Mouse (Mus musculus) forebrain, embryonic 14.5 days (tissue): ENCODE data around the gene Olfr12. TPM values are rescaled to one million over a fixed set of nuclear protein-coding genes. Genes with fewer than 3 reads are reported as not detected.
A peak's percentile ranks its signal among the peaks of the same experiment; 100 is the strongest.

Experiments used
- ATAC-seq: fragments of 200-750 bp; cut with Nextera tagmentation; 2 replicates; pipeline ENCODE4 v1.8.0; 2017; ENCODE audit warnings: mild to moderate bottlenecking, moderate library complexity
- DNase-seq: peaks from one replicate; pipeline ENCODE4 v3.0.0-alpha.2; 2015; ENCODE audit warnings: low spot score
- H3K27ac ChIP-seq: fragments of 300-500 bp; sonication (generic); 2 replicates; pipeline ENCODE4 v1.5.1; 2014; ENCODE audit warnings: low read depth, mild to moderate bottlenecking, control low read depth, low read length, moderate library complexity
- H3K27me3 ChIP-seq: fragments of 300-500 bp; sonication (generic); replicated peaks from 2 replicates; pipeline ENCODE4 v1.6.1; 2014; ENCODE audit warnings: low read length, control low read depth, mixed read lengths; ENCODE audit not compliant: control insufficient read depth, insufficient read depth
- H3K36me3 ChIP-seq: fragments of 300-500 bp; sonication (generic); 2 replicates; pipeline ENCODE4 v1.6.1; 2014; ENCODE audit warnings: low read length, control low read depth; ENCODE audit not compliant: control insufficient read depth, insufficient read depth
- H3K4me1 ChIP-seq: fragments of 300-500 bp; sonication (generic); 2 replicates; pipeline ENCODE4 v1.6.1; 2014; ENCODE audit warnings: antibody characterized with exemption, low read length, control low read depth; ENCODE audit not compliant: control insufficient read depth, insufficient read depth
- H3K4me2 ChIP-seq: fragments of 300-500 bp; sonication (generic); 2 replicates; pipeline ENCODE4 v1.6.1; 2014; ENCODE audit warnings: mild to moderate bottlenecking, control low read depth, low read length
- H3K4me3 ChIP-seq: fragments of 300-500 bp; sonication (generic); 2 replicates; pipeline ENCODE4 v1.5.1; 2014; ENCODE audit warnings: low read depth, low read length, control low read depth
- H3K9ac ChIP-seq: fragments of 300-500 bp; sonication (generic); 2 replicates; pipeline ENCODE4 v1.6.1; 2014; ENCODE audit warnings: mild to moderate bottlenecking, low read length, control low read depth, moderate library complexity
- H3K9me3 ChIP-seq: fragments of 300-500 bp; sonication (generic); replicated peaks from 2 replicates; pipeline ENCODE4 v1.6.1; 2016; ENCODE audit warnings: low read length, control low read depth, mixed read lengths; ENCODE audit not compliant: control insufficient read depth
- WGBS: fragments of 180-500 bp; shearing (Covaris S2); extraction: QIAGEN DNeasy Blood & Tissue Kit; methylation state at CpG from one replicate; pipeline ENCODE4 v1.1.7; 2014; 5-methylcytosine and 5-hydroxymethylcytosine counted together
- polyA plus RNA-seq: library from polyadenylated mRNA; unstranded; fragments of >200 nt; fragmentation: Nextera tagmentation; extraction: Ambion mirVana; gene quantifications from 2 replicates; pipeline ENCODE4 v1.2.1, GENCODE M21; 2014

Olfr12 gene
- polyA plus RNA-seq, 1 experiment from 2014 or later, result not detected

DNA sequence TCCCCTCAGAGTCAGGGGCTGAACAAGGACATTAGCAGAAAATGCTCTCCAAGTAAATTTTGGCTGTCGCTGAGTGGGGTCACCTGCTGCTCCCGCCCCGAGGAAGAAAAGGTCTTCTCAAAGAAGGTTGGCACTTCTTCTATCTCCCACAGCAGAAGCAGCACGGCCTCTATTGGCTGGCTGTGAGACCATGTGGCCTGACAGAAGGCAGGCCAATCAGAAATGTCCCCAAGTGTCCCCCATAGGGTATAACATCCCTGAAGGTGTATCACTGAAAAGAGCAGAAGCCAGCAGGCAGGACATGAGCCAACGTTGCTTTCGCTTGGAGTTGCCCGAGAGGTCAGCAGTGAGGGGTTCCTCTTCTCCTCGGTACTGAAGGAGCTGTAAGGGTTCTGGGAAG is 18.4 kb downstream of the Olfr12 start:
- H3K9ac ChIP-seq, result no peak overlapping the region
- H3K27ac ChIP-seq, result no peak overlapping the region
- no peak for ATAC-seq
- peaks cover 7% of the 10 kb centered on the region for H3K4me1 ChIP-seq
- H3K27me3 ChIP-seq, result no peaks in the 10 kb centered on the region
- H3K36me3 ChIP-seq, result peaks cover 43% of the 10 kb centered on the region
- no peak for DNase-seq
- WGBS, result 86% methylated on average over 8 of the region's 8 CpGs
- no peak overlapping the region for H3K4me3 ChIP-seq
- no peak overlapping the region for H3K4me2 ChIP-seq
- no peaks in the 10 kb centered on the region for H3K9me3 ChIP-seq

DNA sequence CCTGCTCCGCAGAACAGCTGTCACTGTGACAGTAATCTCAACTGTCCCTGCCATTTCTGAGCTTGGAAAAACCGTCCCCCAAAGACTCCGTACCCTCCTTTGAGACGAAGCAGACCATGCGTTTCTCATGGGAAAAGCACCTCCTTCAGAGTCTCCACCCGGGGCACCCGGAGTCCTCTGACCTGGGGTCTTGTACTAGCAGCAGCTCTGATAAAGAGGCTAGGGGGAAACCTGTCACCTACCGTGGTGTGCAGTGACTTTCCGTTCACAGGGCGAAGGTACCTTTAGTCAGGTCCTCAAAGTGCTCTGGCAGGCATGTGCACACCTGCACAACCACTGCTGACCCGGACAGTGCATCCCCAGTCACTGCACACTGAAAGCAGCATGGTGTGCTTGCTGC is 19.1 kb downstream of the Olfr12 start:
- no peak for ATAC-seq
- Histone ChIP-seq H3K4me1 (peaks cover 9% of the 10 kb centered on the region), H3K27ac (no peak overlapping the region), H3K9me3 (no peaks in the 10 kb centered on the region), H3K9ac (no peak overlapping the region), H3K36me3 (peaks cover 43% of the 10 kb centered on the region), H3K4me3 (no peak overlapping the region), H3K4me2 (no peak overlapping the region), H3K27me3 (no peaks in the 10 kb centered on the region)
- 92% methylated on average over 11 of the region's 11 CpGs for WGBS
- DNase-seq, result no peak

DNA sequence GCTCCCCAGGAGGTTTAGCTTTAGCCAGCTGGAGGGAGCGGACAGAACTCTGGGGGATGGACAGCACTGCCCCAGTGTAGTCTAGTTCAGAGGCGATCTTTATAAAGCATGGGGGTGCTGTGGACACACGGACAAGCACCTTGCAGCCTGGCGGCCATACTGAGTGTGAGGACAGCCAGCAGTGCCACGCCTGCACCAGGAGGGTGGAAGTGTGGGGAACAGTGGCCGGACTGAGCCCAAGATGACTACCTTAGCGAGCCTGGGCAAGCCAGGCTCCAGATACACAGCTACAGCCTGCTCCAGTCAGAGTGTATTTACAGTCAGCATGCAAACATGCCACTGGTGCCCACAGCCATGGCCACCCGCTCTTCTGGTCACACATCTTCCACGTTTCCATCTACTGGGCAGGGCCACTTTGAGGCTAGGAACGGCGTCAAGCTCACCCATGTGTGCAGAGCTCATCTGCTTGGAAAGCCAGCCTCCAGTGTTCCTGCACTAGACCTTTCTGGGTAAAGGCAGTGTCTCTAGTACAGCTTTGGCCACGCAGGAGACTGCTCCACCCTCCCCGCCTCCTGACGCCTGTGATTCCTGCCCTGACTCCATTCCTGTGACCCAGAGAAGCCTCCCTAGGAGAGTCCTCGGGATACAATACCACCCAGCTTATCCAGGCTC is 20.0 kb downstream of the Olfr12 start:
- Histone ChIP-seq H3K9ac (no peak overlapping the region), H3K4me3 (no peak overlapping the region), H3K9me3 (no peaks in the 10 kb centered on the region), H3K27ac (no peak overlapping the region), H3K36me3 (peaks cover 43% of the 10 kb centered on the region), H3K4me2 (no peak overlapping the region), H3K27me3 (no peaks in the 10 kb centered on the region), H3K4me1 (peaks cover 14% of the 10 kb centered on the region)
- 87% methylated on average over 15 of the region's 15 CpGs for WGBS
- no peak for ATAC-seq
- no peak for DNase-seq

DNA sequence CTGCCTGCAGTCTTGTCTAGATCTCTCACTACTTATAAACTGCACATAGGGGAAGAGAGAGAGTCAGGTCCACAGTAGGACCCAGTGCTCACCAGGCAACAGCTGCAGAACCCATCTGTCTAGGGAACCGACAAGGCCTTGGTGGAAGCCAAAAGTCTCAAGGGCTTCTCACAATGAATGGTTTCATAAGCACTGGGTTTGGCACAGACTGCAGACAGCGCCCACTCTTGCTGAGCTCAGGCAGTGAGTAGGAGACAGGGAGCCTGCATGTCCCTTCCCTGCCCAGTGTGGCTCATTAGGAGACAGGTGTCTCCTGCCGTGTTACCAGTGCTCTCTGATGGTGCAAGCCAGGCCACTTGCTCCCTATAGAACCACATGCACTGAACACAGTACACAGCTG is 20.6 kb downstream of the Olfr12 start:
- Histone ChIP-seq H3K9me3 (no peaks in the 10 kb centered on the region), H3K9ac (no peak overlapping the region), H3K4me1 (peaks cover 14% of the 10 kb centered on the region), H3K4me3 (no peak overlapping the region), H3K27ac (no peak overlapping the region), H3K4me2 (no peak overlapping the region), H3K36me3 (peaks cover 43% of the 10 kb centered on the region), H3K27me3 (no peaks in the 10 kb centered on the region)
- DNase-seq, result no peak
- WGBS, result 92% methylated on average over 3 of the region's 3 CpGs
- ATAC-seq, result no peak

DNA sequence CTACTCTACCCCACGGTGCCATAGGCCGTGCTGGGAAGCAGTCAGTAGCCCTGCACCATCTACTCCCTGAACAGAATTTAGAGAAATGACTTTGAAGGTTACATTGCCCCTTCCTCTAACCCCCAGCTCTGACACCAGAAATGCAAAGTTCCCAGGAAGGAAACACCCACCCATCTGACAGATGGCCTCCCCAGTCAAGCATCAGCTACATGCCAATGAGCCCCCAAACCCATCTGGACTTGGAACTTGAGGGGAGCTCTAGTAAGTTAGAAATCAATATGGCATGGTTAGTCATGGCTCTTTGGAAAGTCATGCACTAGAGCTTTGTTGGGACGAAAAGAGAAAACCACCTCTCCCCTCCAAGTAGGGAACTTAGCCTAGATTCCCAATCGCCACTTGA is 21.1 kb downstream of the Olfr12 start:
- WGBS, result 98% methylated on average over 4 of the region's 4 CpGs
- no peak for ATAC-seq

DNA sequence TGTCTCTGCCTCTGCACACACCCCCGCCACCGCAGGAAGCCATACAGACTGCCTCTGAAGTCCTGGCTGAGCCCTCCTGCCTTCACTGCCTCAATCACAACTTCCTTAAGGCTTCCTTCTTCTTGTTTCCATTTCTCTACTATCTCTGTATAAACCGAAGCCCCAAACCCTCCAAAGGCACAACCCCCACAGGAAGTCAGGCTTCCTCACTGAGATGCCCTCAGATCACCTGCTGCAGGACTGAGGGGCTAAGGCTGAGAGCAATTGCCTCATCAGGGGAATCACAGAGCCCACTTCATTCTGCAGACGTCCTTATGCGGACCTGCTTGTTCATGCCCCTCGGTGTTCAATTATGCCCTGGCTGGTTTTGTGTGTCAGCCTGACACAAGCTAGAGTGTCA is 22.8 kb downstream of the Olfr12 start:
- no peak for DNase-seq
- WGBS, result 90% methylated on average over 6 of the region's 6 CpGs
- Histone ChIP-seq H3K36me3 (peaks cover 40% of the 10 kb centered on the region), H3K4me3 (peak overlapping the region; percentile 80; the same call in 1 of the 2 replicates), H3K4me1 (peaks cover 14% of the 10 kb centered on the region), H3K4me2 (peak overlapping the region; percentile 65), H3K9ac (peak overlapping the region; percentile 88), H3K9me3 (no peaks in the 10 kb centered on the region), H3K27me3 (no peaks in the 10 kb centered on the region), H3K27ac (no peak overlapping the region)
- no peak for ATAC-seq

More for the DNA sequence above, 21.1 kb downstream of the Olfr12 start:
- Histone ChIP-seq H3K4me1 (peaks cover 14% of the 10 kb centered on the region), H3K27me3 (no peaks in the 10 kb centered on the region), H3K36me3 (peaks cover 43% of the 10 kb centered on the region), H3K4me2 (no peak overlapping the region), H3K9me3 (no peaks in the 10 kb centered on the region), H3K27ac (no peak overlapping the region), H3K4me3 (no peak overlapping the region), H3K9ac (no peak overlapping the region)
- DNase-seq, result no peak

DNA sequence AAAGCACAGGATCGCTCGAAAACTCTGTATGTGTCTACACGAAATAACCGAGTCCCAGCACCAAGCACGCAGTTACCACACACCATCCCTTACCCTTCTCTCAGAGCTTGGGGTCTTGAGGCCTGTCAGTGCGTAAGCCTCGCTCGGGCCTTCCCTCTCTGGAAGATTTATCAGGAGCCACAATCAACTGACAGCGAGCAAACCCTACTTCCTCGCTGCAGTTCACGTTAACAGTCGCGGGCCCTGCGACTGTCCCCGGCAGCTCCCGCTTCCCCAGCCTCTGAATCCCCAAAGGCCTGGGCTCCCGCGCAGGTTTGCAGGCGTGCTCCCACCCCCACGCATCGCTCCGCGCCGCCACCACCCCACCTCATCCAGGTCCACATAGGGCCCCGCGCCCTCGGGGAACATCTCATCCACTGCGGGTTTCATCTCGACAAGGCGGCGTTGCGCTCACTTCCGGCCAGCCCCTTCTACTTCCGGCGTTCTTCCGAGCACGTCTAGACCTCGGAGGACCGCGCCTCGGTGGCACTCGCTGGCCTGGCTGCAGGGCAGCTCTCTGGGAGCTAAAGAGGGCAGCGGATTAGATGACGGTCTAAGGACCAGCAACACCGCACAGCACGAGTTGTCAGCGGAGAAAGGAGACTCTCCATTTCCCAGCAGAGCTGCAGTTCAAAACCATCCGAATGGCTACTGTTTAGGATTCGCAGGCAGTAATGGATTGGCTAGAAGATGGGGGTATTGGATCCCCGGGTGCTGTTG is 24.1 kb downstream of the Olfr12 start, which contains the start of gene Cops9:
TSS of gene Cops9 (minus strand) at position 472 of the 759 bp plus-strand sequence.
- DNase-seq (peak; percentile 94), ATAC-seq (peak; percentile 96)
- no peaks in the 10 kb centered on the region for H3K9me3 ChIP-seq
- no peaks in the 10 kb centered on the region for H3K27me3 ChIP-seq
- H3K4me1 ChIP-seq, result peaks cover 14% of the 10 kb centered on the region
- H3K4me2 ChIP-seq, result peak within 1 kb of the TSS; percentile 65
- peak within 1 kb of the TSS; percentile 80 for H3K4me3 ChIP-seq
- peak within 1 kb of the TSS; percentile 88 for H3K9ac ChIP-seq
- H3K36me3 ChIP-seq, result peaks cover 28% of the 10 kb centered on the region
- 2% methylated on average over 50 of the region's 50 CpGs for WGBS
- H3K27ac ChIP-seq, result peak within 1 kb of the TSS; percentile 78

DNA sequence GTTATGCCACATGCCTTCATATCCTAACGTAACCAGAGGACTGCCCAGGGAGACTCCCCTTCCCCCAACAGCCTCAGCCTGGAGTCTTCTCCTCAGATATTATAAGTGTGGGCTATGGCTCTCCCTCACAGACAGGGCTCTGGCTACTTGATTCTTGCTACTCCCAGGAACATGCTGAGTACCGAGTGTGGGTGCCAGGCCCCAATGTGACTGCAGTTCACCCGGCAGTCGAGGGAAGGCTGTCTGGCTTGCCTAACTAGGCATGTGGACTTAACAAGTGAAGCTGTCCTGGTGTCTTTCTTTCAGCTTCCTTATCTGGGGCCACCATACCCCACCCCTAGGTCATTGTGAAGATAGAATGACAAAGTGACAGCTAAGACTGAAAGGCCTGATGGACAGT is 26.1 kb downstream of the Olfr12 start:
- no peak overlapping the region for H3K27ac ChIP-seq
- no peaks in the 10 kb centered on the region for H3K9me3 ChIP-seq
- 89% methylated on average over 4 of the region's 4 CpGs for WGBS
- peaks cover 9% of the 10 kb centered on the region for H3K36me3 ChIP-seq
- ATAC-seq (no peak), DNase-seq (no peak)
- H3K4me2 ChIP-seq, result no peak overlapping the region
- no peak overlapping the region for H3K4me3 ChIP-seq
- H3K4me1 ChIP-seq, result peaks cover 14% of the 10 kb centered on the region
- H3K27me3 ChIP-seq, result no peaks in the 10 kb centered on the region
- H3K9ac ChIP-seq, result no peak overlapping the region

DNA sequence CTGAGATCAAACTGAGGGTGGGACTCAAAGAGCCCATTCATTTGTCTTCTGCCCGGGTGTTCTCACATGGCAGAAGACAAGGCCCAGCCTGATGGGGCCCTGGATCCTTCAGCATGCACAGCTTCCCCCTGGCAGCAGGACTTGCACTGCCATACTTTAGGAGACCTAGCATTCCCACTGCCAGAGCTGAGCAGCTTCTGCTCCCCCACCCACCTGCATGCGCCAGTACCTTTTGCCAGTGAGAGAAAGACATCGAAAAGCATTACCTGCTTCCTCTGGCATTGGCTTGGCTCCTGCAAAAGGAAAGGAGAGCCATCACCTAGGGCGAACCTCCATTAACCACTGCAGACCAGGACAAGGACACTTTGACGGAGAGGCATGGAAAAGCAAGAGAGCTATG is 27.3 kb downstream of the Olfr12 start:
- H3K36me3 ChIP-seq, result no peaks in the 10 kb centered on the region
- H3K9me3 ChIP-seq, result no peaks in the 10 kb centered on the region
- no peaks in the 10 kb centered on the region for H3K27me3 ChIP-seq
- no peak overlapping the region for H3K9ac ChIP-seq
- H3K4me1 ChIP-seq, result peaks cover 14% of the 10 kb centered on the region
- no peak overlapping the region for H3K4me2 ChIP-seq
- WGBS, result 86% methylated on average over 5 of the region's 5 CpGs
- DNase-seq (no peak), ATAC-seq (no peak)
- no peak overlapping the region for H3K4me3 ChIP-seq
- H3K27ac ChIP-seq, result no peak overlapping the region
